Mouse (Mus musculus): ENCODE results near the gene Mitf. TPM values are rescaled to one million over a fixed set of nuclear protein-coding genes. Genes with fewer than 3 reads are reported as not detected.

Mitf gene
- polyA plus RNA-seq, 1 experiment from 2014 or later, result 0.30 TPM

DNA sequence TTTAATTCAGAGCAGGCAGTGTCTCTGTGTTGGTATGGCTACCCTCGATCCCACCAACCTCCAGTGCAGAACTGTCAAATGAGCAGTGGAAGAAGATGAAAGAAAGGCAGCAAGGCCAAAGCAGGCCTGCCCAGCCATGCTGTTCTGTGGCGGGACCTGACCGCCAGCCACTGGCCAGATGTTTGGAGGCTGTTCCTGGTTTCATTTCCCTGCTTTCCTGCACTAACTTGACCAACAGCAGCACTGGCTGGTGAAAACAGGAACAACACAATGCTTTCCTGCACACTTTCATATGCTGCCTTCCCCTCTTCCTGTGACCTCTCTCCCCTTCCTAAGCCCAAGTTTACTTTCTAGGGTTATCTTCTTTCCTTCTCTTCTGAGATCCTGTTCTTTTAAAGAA is 50.8 kb downstream of the Mitf start:
- Histone ChIP-seq H3K36me3 (ENCODE audit: control insufficient read depth, insufficient read depth, low read length) (no peaks in the 10 kb centered on the region), H3K9me3 (ENCODE audit: control insufficient read depth, low read length) (no peaks in the 10 kb centered on the region), H3K4me2 (no peak overlapping the region), H3K27ac (ENCODE audit: low read depth, low read length) (no peak overlapping the region), H3K27me3 (ENCODE audit: control insufficient read depth, insufficient read depth, low read length) (no peaks in the 10 kb centered on the region), H3K4me1 (ENCODE audit: control insufficient read depth, insufficient read depth, low read length) (no peaks in the 10 kb centered on the region), H3K4me3 (ENCODE audit: low read depth, low read length) (no peak overlapping the region), H3K9ac (ENCODE audit: low read length) (no peak overlapping the region)
- 74% methylated on average over 3 of the region's 3 CpGs for WGBS
- ATAC-seq (ENCODE audit: low FRiP score) (no peak), DNase-seq (ENCODE audit: low spot score, missing footprints) (no peak)

- 90% methylated on average over 7 of the region's 7 CpGs for WGBS
- H3K4me2 ChIP-seq, result no peak overlapping the region
- no peak for DNase-seq (ENCODE audit: low spot score, missing footprints)
- no peaks in the 10 kb centered on the region for H3K36me3 ChIP-seq (ENCODE audit: control insufficient read depth, insufficient read depth, low read length)
- no peak for ATAC-seq (ENCODE audit: low FRiP score)
- no peaks in the 10 kb centered on the region for H3K9me3 ChIP-seq (ENCODE audit: control insufficient read depth, low read length)
- H3K27ac ChIP-seq (ENCODE audit: low read depth, low read length), result no peak overlapping the region
- H3K4me1 ChIP-seq (ENCODE audit: control insufficient read depth, insufficient read depth, low read length), result no peaks in the 10 kb centered on the region
- H3K4me3 ChIP-seq (ENCODE audit: low read depth, low read length), result no peak overlapping the region
- no peak overlapping the region for H3K9ac ChIP-seq (ENCODE audit: low read length)
- H3K27me3 ChIP-seq (ENCODE audit: control insufficient read depth, insufficient read depth, low read length), result no peaks in the 10 kb centered on the region
These were observed 59.7 kb downstream of the Mitf start for GRCm38 (mm10) chr6:97866575-97866974.

- Histone ChIP-seq H3K27me3 (ENCODE audit: control insufficient read depth, insufficient read depth, low read length) (no peaks in the 10 kb centered on the region), H3K4me3 (ENCODE audit: low read depth, low read length) (no peak overlapping the region), H3K9me3 (ENCODE audit: control insufficient read depth, low read length) (no peaks in the 10 kb centered on the region), H3K4me2 (no peak overlapping the region), H3K36me3 (ENCODE audit: control insufficient read depth, insufficient read depth, low read length) (no peaks in the 10 kb centered on the region), H3K9ac (ENCODE audit: low read length) (no peak overlapping the region), H3K4me1 (ENCODE audit: control insufficient read depth, insufficient read depth, low read length) (no peaks in the 10 kb centered on the region), H3K27ac (ENCODE audit: low read depth, low read length) (no peak overlapping the region)
- DNase-seq (ENCODE audit: low spot score, missing footprints) (no peak), ATAC-seq (ENCODE audit: low FRiP score) (no peak)
- WGBS, result 80% methylated on average over 1 of the region's 1 CpGs
These were observed 61.2 kb downstream of the Mitf start for GRCm38 (mm10) chr6:97868005-97868404.

GRCm38 (mm10) chr6:97869953-97870352 is 63.1 kb downstream of the Mitf start:
- Histone ChIP-seq H3K4me1 (ENCODE audit: control insufficient read depth, insufficient read depth, low read length) (no peaks in the 10 kb centered on the region), H3K27me3 (ENCODE audit: control insufficient read depth, insufficient read depth, low read length) (no peaks in the 10 kb centered on the region), H3K4me3 (ENCODE audit: low read depth, low read length) (no peak overlapping the region), H3K9me3 (ENCODE audit: control insufficient read depth, low read length) (no peaks in the 10 kb centered on the region), H3K27ac (ENCODE audit: low read depth, low read length) (no peak overlapping the region), H3K4me2 (no peak overlapping the region), H3K36me3 (ENCODE audit: control insufficient read depth, insufficient read depth, low read length) (no peaks in the 10 kb centered on the region), H3K9ac (ENCODE audit: low read length) (no peak overlapping the region)
- 87% methylated on average over 4 of the region's 4 CpGs for WGBS
- no peak for DNase-seq (ENCODE audit: low spot score, missing footprints)
- no peak for ATAC-seq (ENCODE audit: low FRiP score)

- H3K36me3 ChIP-seq (ENCODE audit: control insufficient read depth, insufficient read depth, low read length), result no peaks in the 10 kb centered on the region
- no peaks in the 10 kb centered on the region for H3K4me1 ChIP-seq (ENCODE audit: control insufficient read depth, insufficient read depth, low read length)
- H3K9ac ChIP-seq (ENCODE audit: low read length), result no peak overlapping the region
- 89% methylated on average over 4 of the region's 4 CpGs for WGBS
- H3K27me3 ChIP-seq (ENCODE audit: control insufficient read depth, insufficient read depth, low read length), result no peaks in the 10 kb centered on the region
- H3K27ac ChIP-seq (ENCODE audit: low read depth, low read length), result no peak overlapping the region
- ATAC-seq (ENCODE audit: low FRiP score) (no peak), DNase-seq (ENCODE audit: low spot score, missing footprints) (no peak)
- H3K9me3 ChIP-seq (ENCODE audit: control insufficient read depth, low read length), result no peaks in the 10 kb centered on the region
- H3K4me2 ChIP-seq, result no peak overlapping the region
- no peak overlapping the region for H3K4me3 ChIP-seq (ENCODE audit: low read depth, low read length)
These were observed 64.6 kb downstream of the Mitf start for GRCm38 (mm10) chr6:97871296-97872030.

DNA sequence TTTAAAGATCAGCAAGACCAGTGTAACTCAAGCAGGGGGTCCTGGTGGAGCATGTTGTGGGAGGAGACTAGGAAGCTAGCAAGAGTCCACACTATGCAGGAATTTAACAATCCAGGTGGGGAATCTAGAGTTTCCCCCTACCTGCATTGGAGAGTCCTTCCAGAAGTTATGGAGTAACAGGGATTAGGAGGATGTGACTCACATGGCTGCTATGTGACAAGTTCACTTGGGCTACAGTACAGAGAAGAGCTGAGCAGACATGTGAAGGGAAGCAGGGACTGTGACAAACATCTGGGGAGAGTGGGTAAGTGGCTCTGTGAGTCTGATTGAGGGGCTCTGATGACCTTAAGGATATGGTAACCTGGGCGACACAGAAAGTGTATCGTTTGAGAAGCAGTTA is 66.2 kb downstream of the Mitf start:
- H3K4me2 ChIP-seq, result no peak overlapping the region
- 90% methylated on average over 2 of the region's 2 CpGs for whole genome bisulfite sequencing
- no peak overlapping the region for H3K27ac ChIP-seq (ENCODE audit: low read depth, low read length)
- no peak overlapping the region for H3K4me3 ChIP-seq (ENCODE audit: low read depth, low read length)
- no peaks in the 10 kb centered on the region for H3K27me3 ChIP-seq (ENCODE audit: control insufficient read depth, insufficient read depth, low read length)
- H3K9me3 ChIP-seq (ENCODE audit: control insufficient read depth, low read length), result no peaks in the 10 kb centered on the region
- H3K36me3 ChIP-seq (ENCODE audit: control insufficient read depth, insufficient read depth, low read length), result no peaks in the 10 kb centered on the region
- no peak for DNase-seq (ENCODE audit: low spot score, missing footprints)
- no peaks in the 10 kb centered on the region for H3K4me1 ChIP-seq (ENCODE audit: control insufficient read depth, insufficient read depth, low read length)
- no peak for ATAC-seq (ENCODE audit: low FRiP score)
- H3K9ac ChIP-seq (ENCODE audit: low read length), result no peak overlapping the region

- no peaks in the 10 kb centered on the region for H3K27me3 ChIP-seq (ENCODE audit: control insufficient read depth, insufficient read depth, low read length)
- no peak overlapping the region for H3K4me3 ChIP-seq (ENCODE audit: low read depth, low read length)
- no peak overlapping the region for H3K9ac ChIP-seq (ENCODE audit: low read length)
- 89% methylated on average over 2 of the region's 2 CpGs for WGBS
- no peaks in the 10 kb centered on the region for H3K36me3 ChIP-seq (ENCODE audit: control insufficient read depth, insufficient read depth, low read length)
- H3K4me1 ChIP-seq (ENCODE audit: control insufficient read depth, insufficient read depth, low read length), result no peaks in the 10 kb centered on the region
- H3K27ac ChIP-seq (ENCODE audit: low read depth, low read length), result no peak overlapping the region
- no peaks in the 10 kb centered on the region for H3K9me3 ChIP-seq (ENCODE audit: control insufficient read depth, low read length)
- no peak overlapping the region for H3K4me2 ChIP-seq
- ATAC-seq (ENCODE audit: low FRiP score) (no peak), DNase-seq (ENCODE audit: low spot score, missing footprints) (no peak)
These were observed 70.1 kb downstream of the Mitf start for GRCm38 (mm10) chr6:97876990-97877389.

GRCm38 (mm10) chr6:97877492-97877891 is 70.6 kb downstream of the Mitf start:
- ATAC-seq (ENCODE audit: low FRiP score) (no peak), DNase-seq (ENCODE audit: low spot score, missing footprints) (no peak)

DNA sequence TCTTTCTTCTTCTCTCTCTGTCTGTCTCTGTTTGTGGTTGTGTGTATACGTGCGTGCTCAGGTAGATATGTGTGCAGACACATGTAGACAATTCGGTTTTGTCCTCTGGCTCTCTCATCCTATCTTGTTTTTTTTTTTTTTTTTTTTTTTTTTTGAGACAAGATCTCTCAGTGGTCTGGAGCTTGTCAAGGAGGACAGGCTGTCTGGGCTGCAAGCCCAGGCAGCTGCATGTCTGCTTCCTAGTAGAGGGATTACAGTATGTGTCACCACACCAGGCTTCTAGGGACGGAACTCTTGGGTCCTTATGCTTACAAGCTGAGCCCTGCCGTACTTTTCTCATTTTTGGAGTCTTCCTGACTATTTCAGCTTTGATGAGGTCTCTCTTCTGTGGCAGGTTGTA is 73.5 kb downstream of the Mitf start:
- no peak for DNase-seq (ENCODE audit: low spot score, missing footprints)
- H3K9ac ChIP-seq (ENCODE audit: low read length), result no peak overlapping the region
- no peaks in the 10 kb centered on the region for H3K9me3 ChIP-seq (ENCODE audit: control insufficient read depth, low read length)
- no peak overlapping the region for H3K27ac ChIP-seq (ENCODE audit: low read depth, low read length)
- H3K4me3 ChIP-seq (ENCODE audit: low read depth, low read length), result no peak overlapping the region
- H3K4me2 ChIP-seq, result no peak overlapping the region
- no peaks in the 10 kb centered on the region for H3K36me3 ChIP-seq (ENCODE audit: control insufficient read depth, insufficient read depth, low read length)
- no peaks in the 10 kb centered on the region; the same call in 1 of the 2 replicates for H3K4me1 ChIP-seq (ENCODE audit: control insufficient read depth, insufficient read depth, low read length)
- no peak for ATAC-seq (ENCODE audit: low FRiP score)
- H3K27me3 ChIP-seq (ENCODE audit: control insufficient read depth, insufficient read depth, low read length), result no peaks in the 10 kb centered on the region
- WGBS, result 86% methylated on average over 5 of the region's 5 CpGs

More at GRCm38 (mm10) chr6:97877492-97877891, 70.6 kb downstream of the Mitf start:
- no peaks in the 10 kb centered on the region for H3K27me3 ChIP-seq (ENCODE audit: control insufficient read depth, insufficient read depth, low read length)
- H3K9me3 ChIP-seq (ENCODE audit: control insufficient read depth, low read length), result no peaks in the 10 kb centered on the region
- H3K36me3 ChIP-seq (ENCODE audit: control insufficient read depth, insufficient read depth, low read length), result no peaks in the 10 kb centered on the region
- H3K4me3 ChIP-seq (ENCODE audit: low read depth, low read length), result no peak overlapping the region
- no peak overlapping the region for H3K9ac ChIP-seq (ENCODE audit: low read length)
- no peak overlapping the region for H3K27ac ChIP-seq (ENCODE audit: low read depth, low read length)
- no peaks in the 10 kb centered on the region for H3K4me1 ChIP-seq (ENCODE audit: control insufficient read depth, insufficient read depth, low read length)
- no peak overlapping the region for H3K4me2 ChIP-seq
- 77% methylated on average over 6 of the region's 6 CpGs for WGBS
